Mouse (Mus musculus) limb, embryonic 14.5 days (tissue): Measurements from ENCODE around the gene Armc9. TPM values are rescaled to one million over a fixed set of nuclear protein-coding genes. Genes with fewer than 3 reads are reported as not detected.

Experiments
- ATAC-seq: fragments of 200-750 bp; cut with Nextera tagmentation; 2 replicates; pipeline ENCODE4 v1.8.0; 2017; ENCODE audit warnings: low read depth, moderate number of reproducible peaks, moderate TSS enrichment; ENCODE audit not compliant: low FRiP score
- DNase-seq: peaks from one replicate; pipeline ENCODE4 v3.0.0-alpha.2; 2015; ENCODE audit warnings: low spot score
- H3K27ac ChIP-seq: fragments of 300-500 bp; sonication (generic); replicated peaks from 2 replicates; pipeline ENCODE4 v1.5.1; 2014; ENCODE audit warnings: low read depth, mild to moderate bottlenecking, low read length, moderate library complexity, mixed read lengths
- H3K27me3 ChIP-seq: fragments of 300-500 bp; sonication (generic); 2 replicates; pipeline ENCODE4 v1.6.1; 2014; ENCODE audit warnings: low read length, mixed read lengths; ENCODE audit not compliant: control insufficient read depth, insufficient read depth
- H3K36me3 ChIP-seq: fragments of 300-500 bp; sonication (generic); 2 replicates; pipeline ENCODE4 v1.6.1; 2014; ENCODE audit warnings: mild to moderate bottlenecking, low read length, moderate library complexity, mixed read lengths; ENCODE audit not compliant: control insufficient read depth, insufficient read depth
- H3K4me1 ChIP-seq: fragments of 300-500 bp; sonication (generic); 2 replicates; pipeline ENCODE4 v1.6.1; 2014; ENCODE audit warnings: antibody characterized with exemption, low read length, mixed read lengths; ENCODE audit not compliant: control insufficient read depth, insufficient read depth
- H3K4me2 ChIP-seq: fragments of 300-500 bp; sonication (generic); replicated peaks from 2 replicates; pipeline ENCODE4 v1.6.1; 2014; ENCODE audit warnings: low read depth, mild to moderate bottlenecking, low read length, moderate library complexity; ENCODE audit not compliant: severe bottlenecking
- H3K4me3 ChIP-seq: fragments of 300-500 bp; sonication (generic); replicated peaks from 2 replicates; pipeline ENCODE4 v1.5.1; 2014; ENCODE audit warnings: low read length
- H3K9ac ChIP-seq: fragments of 300-500 bp; sonication (generic); 2 replicates; pipeline ENCODE4 v1.6.1; 2014; ENCODE audit warnings: mild to moderate bottlenecking, low read depth, low read length, moderate library complexity; ENCODE audit not compliant: severe bottlenecking
- H3K9me3 ChIP-seq: fragments of 300-500 bp; sonication (generic); 2 replicates; pipeline ENCODE4 v1.6.1; 2016; ENCODE audit warnings: low read length; ENCODE audit not compliant: control insufficient read depth
- POLR2A ChIP-seq: fragments of 200-500 bp; IDR thresholded peaks from 2 replicates; pipeline ENCODE4 v1.8.0; 2012; ENCODE audit warnings: inconsistent platforms, mild to moderate bottlenecking, moderate library complexity, borderline replicate concordance; ENCODE audit not compliant: insufficient read depth, insufficient read length; ENCODE audit errors: extremely low read depth
- WGBS: fragments of 180-500 bp; shearing (Covaris S2); extraction: QIAGEN DNeasy Blood & Tissue Kit; methylation state at CpG from one replicate; pipeline ENCODE4 v1.1.7; 2014; 5-methylcytosine and 5-hydroxymethylcytosine counted together
- polyA plus RNA-seq, 2 experiments: library from polyadenylated mRNA; depleted of rRNA in 1 of 2; stranded (reverse) in 1 of 2; unstranded in 1 of 2; fragments of >200 nt; fragmentation: Nextera tagmentation in 1 of 2; extraction: Ambion mirVana in 1 of 2; gene quantifications; 2 replicates each; pipeline versions ENCODE4 v1.2.1 to v1.2.3; 2012 to 2014

Armc9 gene
- polyA plus RNA-seq, 2 experiments: 17.0 to 19.6 TPM

DNA sequence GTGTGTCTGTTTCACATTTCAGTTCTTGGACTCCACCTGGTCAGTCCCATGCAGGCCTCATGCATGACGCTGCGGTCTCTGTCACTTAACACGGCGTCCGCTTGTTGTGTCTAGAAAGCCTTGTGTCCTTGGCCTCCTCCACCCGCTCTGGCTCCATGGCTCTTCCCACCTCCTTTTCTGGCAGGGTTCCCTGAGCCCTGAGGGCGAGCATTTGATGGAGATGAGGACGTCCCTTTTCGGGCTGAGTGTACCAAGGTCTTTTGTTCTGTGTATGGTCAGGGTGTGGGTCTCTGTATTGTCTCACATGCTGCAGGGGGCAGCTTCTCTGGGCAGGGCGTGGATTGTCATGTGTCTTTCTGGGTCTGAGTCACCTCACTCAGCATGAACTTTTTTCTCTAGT, 81.9 kb downstream of the Armc9 start:
- H3K4me1 ChIP-seq: peaks cover 9% of the 10 kb centered on the region; the same call in 1 of the 2 replicates
- no peak overlapping the region for H3K27ac ChIP-seq
- ATAC-seq: no peak
- H3K27me3 ChIP-seq: no peaks in the 10 kb centered on the region
- no peak for TF ChIP-seq POLR2A
- no peak overlapping the region for H3K4me3 ChIP-seq
- no peak for DNase-seq
- no peak overlapping the region for H3K4me2 ChIP-seq
- 74% methylated on average over 10 of the region's 10 CpGs for WGBS
- no peaks in the 10 kb centered on the region; the same call in 1 of the 2 replicates for H3K36me3 ChIP-seq
- H3K9me3 ChIP-seq: no peaks in the 10 kb centered on the region
- no peak overlapping the region for H3K9ac ChIP-seq

DNA sequence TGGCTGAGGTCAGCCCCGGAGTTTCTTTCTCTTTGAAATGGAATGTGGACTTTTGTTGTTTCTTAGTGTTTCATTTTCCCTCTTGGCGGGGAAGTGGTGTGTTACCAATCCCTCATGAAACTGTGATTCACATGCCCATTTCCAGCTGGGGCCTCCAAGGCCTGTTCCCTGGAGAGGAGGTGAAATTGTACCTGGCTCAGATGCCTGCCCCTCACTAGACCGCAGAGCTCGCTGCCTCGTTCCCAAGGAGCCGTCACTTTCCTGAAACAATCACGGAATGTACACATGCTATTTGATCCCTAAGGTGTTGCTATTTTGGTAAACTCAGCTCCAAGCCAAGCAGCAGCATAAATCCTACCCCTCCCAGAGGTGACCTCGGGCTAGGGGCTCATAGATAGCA, 84.4 kb downstream of the Armc9 start:
- no peaks in the 10 kb centered on the region for H3K27me3 ChIP-seq
- no peaks in the 10 kb centered on the region; the same call in 1 of the 2 replicates for H3K36me3 ChIP-seq
- H3K4me3 ChIP-seq: no peak overlapping the region
- TF ChIP-seq POLR2A: no peak
- peaks cover 5% of the 10 kb centered on the region; the same call in 1 of the 2 replicates for H3K4me1 ChIP-seq
- H3K9me3 ChIP-seq: no peaks in the 10 kb centered on the region
- H3K27ac ChIP-seq: 0 out of 2 replicates have a peak overlapping the region, but pooled peaks have one; percentile 55
- ATAC-seq: peak; percentile 15; the same call in 1 of the 2 replicates
- H3K9ac ChIP-seq: no peak overlapping the region
- 30% methylated on average over 8 of the region's 8 CpGs for WGBS
- H3K4me2 ChIP-seq: no peak overlapping the region
- no peak for DNase-seq

DNA sequence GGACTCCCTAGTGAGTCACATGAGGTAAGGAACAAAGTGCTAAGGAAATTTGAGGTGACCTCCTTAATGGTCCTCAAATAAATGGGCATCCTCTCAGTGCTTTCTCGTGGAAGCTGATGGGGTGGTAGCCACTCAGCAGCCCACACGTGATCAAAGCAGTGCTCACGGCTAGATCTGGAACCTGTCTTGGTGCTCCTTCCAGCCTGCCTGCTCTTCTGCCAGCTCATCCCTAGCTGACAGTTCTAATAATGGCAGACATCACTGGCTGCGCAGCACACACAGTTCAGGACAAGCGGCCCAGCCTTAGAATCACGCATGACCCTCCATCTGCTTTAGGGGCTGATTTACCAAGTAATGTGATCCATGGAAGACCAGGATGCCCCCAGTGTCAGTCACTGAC, 85.3 kb downstream of the Armc9 start:
- Histone ChIP-seq H3K9me3 (no peaks in the 10 kb centered on the region), H3K27me3 (no peaks in the 10 kb centered on the region), H3K9ac (no peak overlapping the region), H3K27ac (no peak overlapping the region), H3K4me1 (peaks cover 5% of the 10 kb centered on the region; the same call in 1 of the 2 replicates), H3K36me3 (peaks cover 4% of the 10 kb centered on the region; the same call in 1 of the 2 replicates), H3K4me2 (no peak overlapping the region), H3K4me3 (no peak overlapping the region)
- WGBS: 84% methylated on average over 6 of the region's 6 CpGs
- no peak for TF ChIP-seq POLR2A
- ATAC-seq (no peak), DNase-seq (no peak)

DNA sequence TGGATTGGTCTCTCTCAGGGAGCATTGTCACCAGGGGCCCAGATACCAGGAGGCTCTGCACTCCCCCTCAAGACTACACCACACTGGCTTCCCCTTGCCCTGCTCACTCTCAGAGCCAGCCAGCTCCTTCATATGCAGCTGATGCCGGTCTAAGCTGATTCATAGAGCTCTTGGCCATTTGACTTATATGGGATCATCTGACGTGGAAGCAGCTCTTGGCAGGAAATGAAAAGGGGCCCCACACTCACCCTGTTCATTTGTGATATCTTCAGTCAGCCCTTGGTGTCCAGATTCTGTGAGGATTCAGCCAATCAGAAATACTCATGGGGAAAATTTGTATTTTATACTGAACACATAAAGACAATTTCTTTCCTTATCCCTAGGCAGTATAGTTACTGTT, 86.4 kb downstream of the Armc9 start:
- H3K9me3 ChIP-seq: no peaks in the 10 kb centered on the region
- no peak overlapping the region for H3K9ac ChIP-seq
- no peak overlapping the region for H3K4me3 ChIP-seq
- peak; percentile 26; the same call in 1 of the 2 replicates for ATAC-seq
- no peak overlapping the region for H3K4me2 ChIP-seq
- 51% methylated on average over 2 of the region's 2 CpGs for WGBS
- TF ChIP-seq POLR2A: no peak
- peaks cover 8% of the 10 kb centered on the region; the same call in 1 of the 2 replicates for H3K36me3 ChIP-seq
- peak; percentile 52 for DNase-seq
- no peak overlapping the region; the same call in 1 of the 2 replicates for H3K27ac ChIP-seq
- no peaks in the 10 kb centered on the region for H3K27me3 ChIP-seq
- H3K4me1 ChIP-seq: peaks cover 5% of the 10 kb centered on the region; the same call in 1 of the 2 replicates

DNA sequence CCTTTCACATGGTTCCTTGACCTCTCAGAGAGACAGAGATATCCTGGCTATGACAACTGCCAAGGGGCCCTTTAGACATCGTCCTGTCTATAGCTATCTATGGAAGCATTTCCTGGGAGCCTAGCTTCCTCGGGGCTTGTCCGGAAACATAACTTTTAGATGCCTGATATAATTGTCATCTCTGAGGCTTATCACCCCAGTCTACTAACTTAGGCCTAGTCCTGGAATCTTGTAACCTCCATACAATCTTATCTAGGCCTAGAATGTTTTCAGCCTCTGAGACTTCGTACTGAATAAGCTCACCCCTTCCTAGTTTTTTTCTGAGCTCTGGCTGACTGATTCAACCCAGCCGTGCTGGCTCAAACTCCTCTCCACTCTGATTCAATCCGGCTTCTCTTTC, 88.9 kb downstream of the Armc9 start:
- Histone ChIP-seq H3K9me3 (no peaks in the 10 kb centered on the region), H3K4me1 (peaks cover 5% of the 10 kb centered on the region; the same call in 1 of the 2 replicates), H3K9ac (no peak overlapping the region), H3K36me3 (peaks cover 8% of the 10 kb centered on the region; the same call in 1 of the 2 replicates), H3K4me2 (no peak overlapping the region), H3K27ac (no peak overlapping the region), H3K4me3 (no peak overlapping the region), H3K27me3 (no peaks in the 10 kb centered on the region)
- no peak for ATAC-seq
- WGBS: 83% methylated on average over 6 of the region's 6 CpGs
- TF ChIP-seq POLR2A: no peak
- no peak for DNase-seq
